Mouse (Mus musculus): ENCODE data around the gene Gm5431. TPM values are rescaled to one million over a fixed set of nuclear protein-coding genes. Genes with fewer than 3 reads are reported as not detected.

The Gm5431 gene
- polyA plus RNA-seq, 1 experiment from 2014 or later, result 0.16 TPM

DNA sequence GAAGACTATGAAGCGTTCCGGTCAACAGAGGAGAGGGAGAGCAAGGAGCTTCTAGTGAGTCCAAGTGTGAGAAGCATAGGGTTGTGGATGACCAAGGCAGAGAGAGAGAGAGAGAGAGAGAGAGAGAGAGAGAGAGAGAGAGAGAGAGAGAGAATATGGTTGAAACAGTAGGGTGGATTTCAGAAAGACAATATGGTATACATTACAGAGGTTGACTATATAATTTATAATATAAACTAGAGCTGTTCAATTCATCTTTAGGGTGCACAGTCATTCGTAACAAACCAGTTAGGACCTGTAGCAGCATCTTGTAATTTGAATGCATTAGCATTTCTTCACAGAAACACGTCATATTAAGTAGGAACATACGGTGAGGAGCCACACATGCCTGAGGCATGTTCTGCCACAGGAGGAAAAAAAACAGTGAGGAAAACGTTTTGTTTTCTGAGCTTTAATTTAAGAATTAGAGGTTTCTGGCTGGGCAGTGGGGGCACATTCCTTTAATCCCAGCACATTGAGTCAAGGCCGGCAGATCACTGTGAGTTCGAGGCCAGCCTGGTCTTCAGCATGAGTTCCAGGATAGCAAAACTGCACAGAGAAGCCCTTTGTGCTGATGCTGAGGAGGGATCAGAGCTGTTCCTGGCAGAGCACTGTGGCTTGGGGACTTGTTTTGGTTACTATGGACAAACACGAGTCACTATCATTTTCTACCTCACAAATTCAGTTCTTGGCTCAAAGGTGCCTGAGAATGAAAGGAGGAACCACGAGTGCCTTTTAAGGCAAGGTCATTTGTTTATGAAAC lies 62.9 kb downstream of the Gm5431 start:
- Histone ChIP-seq H3K36me3 (ENCODE audit: control insufficient read depth, insufficient read depth, low read length) (no peaks in the 10 kb centered on the region), H3K9me3 (replicated peaks; ENCODE audit: control insufficient read depth, low read length) (no peaks in the 10 kb centered on the region), H3K4me1 (ENCODE audit: control insufficient read depth, insufficient read depth, low read length) (0 out of 2 replicates have a peak, but pooled peaks cover 3% of the 10 kb centered on the region), H3K27me3 (ENCODE audit: control insufficient read depth, insufficient read depth, low read length) (0 out of 2 replicates have a peak, but pooled peaks cover 7% of the 10 kb centered on the region), H3K9ac (ENCODE audit: low read depth, low read length) (no peak overlapping the region), H3K4me3 (ENCODE audit: low read depth, low read length) (no peak overlapping the region; the same call in 1 of the 2 replicates), H3K4me2 (peak overlapping the region; percentile 93), H3K27ac (ENCODE audit: low read depth, low read length) (no peak overlapping the region)
- 77% methylated on average over 10 of the region's 10 CpGs for WGBS (ENCODE audit: insufficient replicate concordance)
- ATAC-seq (replicated peaks; ENCODE audit: insufficient number of reproducible peaks, low FRiP score, low TSS enrichment), result no peak

DNA sequence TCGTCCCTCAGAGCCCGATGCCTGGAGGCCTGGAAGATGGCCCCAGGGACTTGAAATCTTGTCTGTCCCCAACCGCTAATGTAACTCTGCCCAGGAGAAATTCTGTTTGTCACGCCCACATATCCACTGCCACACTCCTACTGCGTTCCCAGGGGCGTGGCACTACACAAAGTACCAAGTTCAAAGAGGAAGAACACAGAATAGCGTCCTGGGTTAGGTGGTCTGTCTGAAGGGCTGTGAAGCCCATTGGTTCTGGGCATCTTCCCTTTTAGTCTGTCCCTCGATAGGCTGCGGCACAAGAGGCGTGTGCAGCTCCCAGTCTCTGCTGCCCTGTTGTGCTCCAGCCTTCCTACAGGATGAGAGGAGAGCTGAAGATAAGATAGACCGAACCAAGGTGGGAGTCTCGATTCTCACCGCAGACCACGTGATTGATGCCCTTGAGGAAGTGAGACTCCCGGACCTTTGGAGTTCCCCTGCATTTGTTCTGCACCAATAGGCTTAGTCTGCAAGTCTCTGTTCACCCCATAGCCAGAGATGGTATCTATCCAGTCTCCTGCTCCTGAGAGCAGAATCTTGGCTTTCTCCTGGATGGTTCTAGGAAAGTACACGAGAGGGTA lies 63.7 kb downstream of the Gm5431 start:
- Histone ChIP-seq H3K4me1 (ENCODE audit: control insufficient read depth, insufficient read depth, low read length) (0 out of 2 replicates have a peak, but pooled peaks cover 3% of the 10 kb centered on the region), H3K27ac (ENCODE audit: low read depth, low read length) (no peak overlapping the region), H3K9ac (ENCODE audit: low read depth, low read length) (peak overlapping the region; percentile 71), H3K4me2 (peak overlapping the region; percentile 93), H3K9me3 (replicated peaks; ENCODE audit: control insufficient read depth, low read length) (no peaks in the 10 kb centered on the region), H3K4me3 (ENCODE audit: low read depth, low read length) (peak overlapping the region; percentile 86), H3K27me3 (ENCODE audit: control insufficient read depth, insufficient read depth, low read length) (0 out of 2 replicates have a peak, but pooled peaks cover 7% of the 10 kb centered on the region), H3K36me3 (ENCODE audit: control insufficient read depth, insufficient read depth, low read length) (no peaks in the 10 kb centered on the region)
- no peak for ATAC-seq (replicated peaks; ENCODE audit: insufficient number of reproducible peaks, low FRiP score, low TSS enrichment)
- WGBS (ENCODE audit: insufficient replicate concordance), result 2% methylated on average over 16 of the region's 16 CpGs

Other genes with a start within 250 kb of the Gm5431 start
- 538 and 603 TPM in 2 replicates for gene Rack1, start 101.9 kb downstream of the Gm5431 start, polyA plus RNA-seq (2014; fragmentation: Nextera tagmentation; extraction: Ambion mirVana)
- 3.3 and 3.7 TPM in 2 replicates for gene Trim41, start 84.9 kb downstream of the Gm5431 start, polyA plus RNA-seq (2014; fragmentation: Nextera tagmentation; extraction: Ambion mirVana)
- gene Trim7, start 76.1 kb downstream of the Gm5431 start, polyA plus RNA-seq (2014; fragmentation: Nextera tagmentation; extraction: Ambion mirVana), result 0.43 and 0.70 TPM in 2 replicates
- 2.9 and 4.0 TPM in 2 replicates for gene Gm12184, start 75.6 kb downstream of the Gm5431 start, polyA plus RNA-seq (2014; fragmentation: Nextera tagmentation; extraction: Ambion mirVana)
- 4.9 and 5.9 TPM in 2 replicates for gene Irgm1, start 30.5 kb downstream of the Gm5431 start, polyA plus RNA-seq (2014; fragmentation: Nextera tagmentation; extraction: Ambion mirVana)
- 1.3 and 1.7 TPM in 2 replicates for gene Psme2b, start 44.0 kb upstream of the Gm5431 start, polyA plus RNA-seq (2014; fragmentation: Nextera tagmentation; extraction: Ambion mirVana)
- gene Olfr56, start 76.7 kb upstream of the Gm5431 start, polyA plus RNA-seq (2014; fragmentation: Nextera tagmentation; extraction: Ambion mirVana), result not detected in 2 replicates
- gene 9930111J21Rik1, start 77.2 kb upstream of the Gm5431 start, polyA plus RNA-seq (2014; fragmentation: Nextera tagmentation; extraction: Ambion mirVana), result 0.08 TPM in 1 of 2 replicates, not detected in the other
- gene Gm12185, start 90.0 kb upstream of the Gm5431 start, polyA plus RNA-seq (2014; fragmentation: Nextera tagmentation; extraction: Ambion mirVana), result not detected in 2 replicates
- not detected in 2 replicates for gene Tgtp1, start 92.0 kb upstream of the Gm5431 start, polyA plus RNA-seq (2014; fragmentation: Nextera tagmentation; extraction: Ambion mirVana)
- not detected in 2 replicates for gene 9930111J21Rik2, start 149.0 kb upstream of the Gm5431 start, polyA plus RNA-seq (2014; fragmentation: Nextera tagmentation; extraction: Ambion mirVana)
- not detected in 2 replicates for gene Tgtp2, start 162.0 kb upstream of the Gm5431 start, polyA plus RNA-seq (2014; fragmentation: Nextera tagmentation; extraction: Ambion mirVana)
- 0.58 and 0.96 TPM in 2 replicates for gene Ifi47, start 174.4 kb upstream of the Gm5431 start, polyA plus RNA-seq (2014; fragmentation: Nextera tagmentation; extraction: Ambion mirVana)
- not detected in 2 replicates for gene Olfr1396, start 212.7 kb upstream of the Gm5431 start, polyA plus RNA-seq (2014; fragmentation: Nextera tagmentation; extraction: Ambion mirVana)
- gene Olfr1395, start 240.1 kb upstream of the Gm5431 start, polyA plus RNA-seq (2014; fragmentation: Nextera tagmentation; extraction: Ambion mirVana), result not detected in 2 replicates